In the genomic region with DNA sequence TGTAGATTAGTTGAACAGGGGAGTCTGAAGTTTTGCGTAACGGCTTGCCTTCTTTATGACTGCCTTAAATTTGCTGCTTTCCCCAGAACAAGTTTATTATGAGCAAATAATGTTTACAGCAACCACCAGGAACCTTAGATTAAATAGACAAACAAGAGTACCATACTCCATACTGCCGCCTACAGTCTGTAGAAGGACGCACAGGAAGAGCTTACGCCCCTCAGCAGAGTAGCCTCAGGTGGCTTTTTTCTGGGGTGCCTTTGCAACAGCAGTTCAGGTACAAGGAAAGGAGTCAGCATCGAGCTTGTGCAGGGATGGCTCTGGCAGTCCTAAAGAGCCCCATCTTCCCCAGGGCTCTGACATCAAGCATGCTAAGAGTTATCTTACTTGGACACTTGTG, we compare ENCODE assay signal across 15 mouse cellular contexts. TPM values are rescaled to one million over a fixed set of nuclear protein-coding genes. Genes with fewer than 3 reads are reported as not detected.
DNase-seq lines count a peak whose midpoint lies in the region; ATAC-seq and TF ChIP-seq lines count a peak whose summit lies in the region.
"Had no signal": no experiment of that assay in that cellular context is flagged by ENCODE, and none has a peak within 500 bp of the region (broad histone marks: within the 10 kb centered on the region; RNA-seq: fewer than 3 reads in every experiment).

No protein-coding gene starts in this region.

- H3K4me2 ChIP-seq in heart, postnatal 0 days (ENCODE audit: low read depth, low read length), result no peak overlapping the region
- H3K4me2 ChIP-seq in heart, embryonic 11.5 days, result no peak overlapping the region

- peaks cover 84% of the 10 kb centered on the region for H3K36me3 ChIP-seq in heart, postnatal 0 days (replicated peaks; ENCODE audit: control insufficient read depth, insufficient read depth, low read length)
- H3K36me3 ChIP-seq in heart, embryonic 11.5 days (ENCODE audit: control insufficient read depth, insufficient read depth, low read length), result peaks cover 14% of the 10 kb centered on the region
- H3K36me3 ChIP-seq in thymus, adult 2 months (ENCODE audit: control insufficient read depth, insufficient read depth, low read length), result peaks cover 75% of the 10 kb centered on the region

- TF ChIP-seq EP300 in heart, postnatal 0 days (IDR thresholded peaks at IDR 0.05; ENCODE audit: low read depth), result no peak

- DNase-seq in heart, postnatal 0 days (ENCODE audit: low spot score), result no peak
- peak; percentile 8 for DNase-seq in thymus, adult 2 months
- DNase-seq in thymus, postnatal 36 days, result no peak
- no peak for DNase-seq in brain, embryonic 14.5 days (ENCODE audit: low read depth)
- peak; percentile 17 for DNase-seq in thymus, postnatal 25 days
- no peak for DNase-seq in cerebellum, adult 9-10 months
- no peak for DNase-seq in layer of hippocampus, adult 9-10 months (ENCODE audit: low spot score)
- DNase-seq: adrenal gland, postnatal 14 days; heart, postnatal 4 days; kidney, adult 8-10 months; layer of hippocampus, adult 9-11 months; right cerebral cortex, postnatal 14 days had no signal

- no peak overlapping the region for H3K9ac ChIP-seq in heart, postnatal 0 days (replicated peaks; ENCODE audit: low read depth, low read length)
- H3K9ac ChIP-seq in heart, embryonic 11.5 days (ENCODE audit: low read depth, low read length), result no peak overlapping the region

- H3K4me3 ChIP-seq in heart, postnatal 0 days (ENCODE audit: low read depth, low read length), result no peak overlapping the region
- no peak overlapping the region for H3K4me3 ChIP-seq in heart, embryonic 11.5 days (ENCODE audit: low read depth, low read length)
- no peak overlapping the region for H3K4me3 ChIP-seq in thymus, adult 2 months (ENCODE audit: control insufficient read depth, insufficient read depth, low read length)
- H3K4me3 ChIP-seq: embryonic facial prominence, embryonic 10.5 days had no signal

- 86% methylated on average over 6 of the region's 6 CpGs for WGBS in heart, postnatal 0 days
- 81% methylated on average over 6 of the region's 6 CpGs for WGBS in heart, embryonic 11.5 days (ENCODE audit: insufficient replicate concordance)
- WGBS in thymus, adult 2 months, result 95% methylated on average over 6 of the region's 6 CpGs

- ATAC-seq in heart, postnatal 0 days (ENCODE audit: insufficient read depth, low read depth), result no peak
- ATAC-seq in heart, embryonic 11.5 days (replicated peaks; ENCODE audit: insufficient number of reproducible peaks, low FRiP score, low TSS enrichment), result no peak
- ATAC-seq: midbrain, embryonic 16.5 days had no signal

- no peaks in the 10 kb centered on the region for H3K27me3 ChIP-seq in heart, postnatal 0 days (ENCODE audit: control insufficient read depth, insufficient read depth, low read length)
- H3K27me3 ChIP-seq in heart, embryonic 11.5 days (ENCODE audit: control insufficient read depth, insufficient read depth, low read length), result no peaks in the 10 kb centered on the region
- H3K27me3 ChIP-seq in thymus, adult 2 months (ENCODE audit: control insufficient read depth, insufficient read depth, low read length), result no peaks in the 10 kb centered on the region

- no peak for TF ChIP-seq POLR2A in thymus, adult 2 months (IDR thresholded peaks at IDR 0.05; ENCODE audit: control insufficient read depth, extremely low read depth, insufficient read depth, low read length, poor library complexity)
- no peak for TF ChIP-seq POLR2A in brain, embryonic 14.5 days (IDR thresholded peaks at IDR 0.05; ENCODE audit: borderline replicate concordance, extremely low read depth, insufficient read depth, insufficient read length, poor library complexity, severe bottlenecking)

- no peaks in the 10 kb centered on the region for H3K4me1 ChIP-seq in heart, postnatal 0 days (ENCODE audit: control insufficient read depth, insufficient read depth)
- H3K4me1 ChIP-seq in heart, embryonic 11.5 days (ENCODE audit: control insufficient read depth, insufficient read depth, low read length), result no peaks in the 10 kb centered on the region
- no peaks in the 10 kb centered on the region for H3K4me1 ChIP-seq in thymus, adult 2 months (replicated peaks; ENCODE audit: control insufficient read depth, insufficient read depth, low read length)
- H3K4me1 ChIP-seq: embryonic facial prominence, embryonic 10.5 days had no signal

- no peak overlapping the region for H3K27ac ChIP-seq in heart, postnatal 0 days (ENCODE audit: low read depth)
- H3K27ac ChIP-seq in heart, embryonic 11.5 days (ENCODE audit: low read depth, low read length), result no peak overlapping the region
- no peak overlapping the region for H3K27ac ChIP-seq in thymus, adult 2 months (ENCODE audit: control insufficient read depth, insufficient read depth, low read length)
- H3K27ac ChIP-seq: embryonic facial prominence, embryonic 10.5 days had no signal

- TF ChIP-seq CTCF in heart, postnatal 0 days (IDR thresholded peaks at IDR 0.05; ENCODE audit: low read depth), result peak; percentile 16; the same call in 1 of the 2 replicates
- TF ChIP-seq CTCF in thymus, adult 2 months (IDR thresholded peaks at IDR 0.05; ENCODE audit: borderline replicate concordance, control insufficient read depth, extremely low read depth, insufficient read depth, low read length, poor library complexity), result no peak
- TF ChIP-seq CTCF in brain, embryonic 14.5 days (IDR thresholded peaks at IDR 0.05; ENCODE audit: borderline replicate concordance, extremely low read depth, insufficient read depth, insufficient read length), result peak; percentile 18; the same call in 1 of the 2 replicates

- no peaks in the 10 kb centered on the region for H3K9me3 ChIP-seq in heart, postnatal 0 days (replicated peaks; ENCODE audit: control insufficient read depth, low read length)
- H3K9me3 ChIP-seq in heart, embryonic 11.5 days (replicated peaks; ENCODE audit: control insufficient read depth, low read length), result no peaks in the 10 kb centered on the region
- H3K9me3 ChIP-seq: embryonic facial prominence, embryonic 10.5 days had no signal

RNA-seq across cellular contexts. Expression of a gene that starts 35.4 kb away (rescaled TPM):
- 20.1 and 26.4 TPM in 2 replicates for total RNA-seq in heart, postnatal 0 days (2014; rRNA removed; ENCODE audit: low replicate concordance)
- 10.9 and 12.1 TPM in 2 replicates for polyA plus RNA-seq in heart, postnatal 0 days (2015; fragmentation: Nextera tagmentation; extraction: Ambion mirVana)
- 14.6 and 14.7 TPM in 2 replicates for polyA plus RNA-seq in heart, embryonic 11.5 days (2014; fragmentation: Nextera tagmentation; extraction: Ambion mirVana)
- 51.6 and 52.9 TPM in 2 replicates for polyA plus RNA-seq in thymus, adult 2 months (2012; rRNA removed)
- 22.7 and 24.0 TPM in 2 replicates for polyA plus RNA-seq in brain, embryonic 14.5 days (2012; rRNA removed)

Comparison
In these comparisons a context has a peak if more than half of its experiments do, and no peak if none do; other contexts are left out.
1. DNase-seq: peak in thymus, adult 2 months (single experiment) and thymus, postnatal 25 days (single experiment); none in heart, postnatal 0 days (single experiment), thymus, postnatal 36 days (0 of 2), brain, embryonic 14.5 days (single experiment), cerebellum, adult 9-10 months (single experiment) and layer of hippocampus, adult 9-10 months (single experiment).